Mouse (Mus musculus) brown adipose tissue, adult 24 weeks (tissue): ENCODE data around the gene Plekha7. TPM values are rescaled to one million over a fixed set of nuclear protein-coding genes. Genes with fewer than 3 reads are reported as not detected.

Source experiments
- H3K27ac ChIP-seq: fragments of 200-500 bp; replicated peaks from 2 replicates; pipeline ENCODE4 v1.5.1; 2012; ENCODE audit warnings: low read depth, mild to moderate bottlenecking, low read length
- H3K4me1 ChIP-seq: fragments of 200-500 bp; 2 replicates; pipeline ENCODE4 v1.6.1; 2012; ENCODE audit warnings: low read length, mixed read lengths; ENCODE audit not compliant: control insufficient read depth, insufficient read depth, insufficient read length
- H3K4me3 ChIP-seq: fragments of 200-500 bp; 2 replicates; pipeline ENCODE4 v1.5.1; 2012; ENCODE audit warnings: low read depth, mild to moderate bottlenecking, low read length, moderate library complexity; ENCODE audit not compliant: insufficient read depth
- polyA plus RNA-seq: library from polyadenylated mRNA; stranded (reverse); fragments of >200 nt; gene quantifications from 2 replicates; pipeline ENCODE4 v1.2.4, GENCODE M21; 2012; ENCODE audit not compliant: missing spikeins, insufficient read depth, insufficient read length

The Plekha7 gene
- polyA plus RNA-seq, 1 experiment, result 0.59 TPM

GRCm38 (mm10) chr7:116134413-116135292, 173.5 kb downstream of the Plekha7 start:
- no peak overlapping the region for H3K27ac ChIP-seq
- no peaks in the 10 kb centered on the region for H3K4me1 ChIP-seq
- H3K4me3 ChIP-seq, result no peak overlapping the region

GRCm38 (mm10) chr7:116132078-116132477, 176.1 kb downstream of the Plekha7 start:
- no peak overlapping the region for H3K4me3 ChIP-seq
- H3K27ac ChIP-seq, result no peak overlapping the region
- H3K4me1 ChIP-seq, result no peaks in the 10 kb centered on the region

GRCm38 (mm10) chr7:116131390-116131789, 176.8 kb downstream of the Plekha7 start:
- Histone ChIP-seq H3K4me1 (no peaks in the 10 kb centered on the region), H3K4me3 (no peak overlapping the region), H3K27ac (no peak overlapping the region)

GRCm38 (mm10) chr7:116129374-116129773, 178.8 kb downstream of the Plekha7 start:
- Histone ChIP-seq H3K4me1 (no peaks in the 10 kb centered on the region), H3K27ac (no peak overlapping the region), H3K4me3 (no peak overlapping the region)

GRCm38 (mm10) chr7:116128286-116128685, 179.9 kb downstream of the Plekha7 start:
- Histone ChIP-seq H3K4me3 (no peak overlapping the region), H3K27ac (no peak overlapping the region), H3K4me1 (no peaks in the 10 kb centered on the region)

GRCm38 (mm10) chr7:116127052-116127451, 181.1 kb downstream of the Plekha7 start:
- no peak overlapping the region for H3K4me3 ChIP-seq
- H3K4me1 ChIP-seq, result no peaks in the 10 kb centered on the region
- H3K27ac ChIP-seq, result no peak overlapping the region

- H3K4me1 ChIP-seq, result no peaks in the 10 kb centered on the region
- H3K27ac ChIP-seq, result no peak overlapping the region
- no peak overlapping the region for H3K4me3 ChIP-seq
Measured at GRCm38 (mm10) chr7:116125671-116126070, 182.5 kb downstream of the Plekha7 start.

- H3K27ac ChIP-seq, result no peak overlapping the region
- no peak overlapping the region for H3K4me3 ChIP-seq
- no peaks in the 10 kb centered on the region for H3K4me1 ChIP-seq
Measured at GRCm38 (mm10) chr7:116124057-116124456, 184.1 kb downstream of the Plekha7 start.

- Histone ChIP-seq H3K4me3 (no peak overlapping the region), H3K27ac (no peak overlapping the region), H3K4me1 (no peaks in the 10 kb centered on the region)
Measured at GRCm38 (mm10) chr7:116123597-116123985, 184.6 kb downstream of the Plekha7 start.

- Histone ChIP-seq H3K27ac (no peak overlapping the region), H3K4me3 (no peak overlapping the region), H3K4me1 (no peaks in the 10 kb centered on the region)
Measured at GRCm38 (mm10) chr7:116122981-116123596, 185.1 kb downstream of the Plekha7 start.

GRCm38 (mm10) chr7:116121202-116121601, 187.0 kb downstream of the Plekha7 start:
- Histone ChIP-seq H3K4me3 (no peak overlapping the region), H3K4me1 (no peaks in the 10 kb centered on the region), H3K27ac (no peak overlapping the region)

GRCm38 (mm10) chr7:116120737-116121136, 187.4 kb downstream of the Plekha7 start:
- no peaks in the 10 kb centered on the region for H3K4me1 ChIP-seq
- H3K4me3 ChIP-seq, result no peak overlapping the region
- H3K27ac ChIP-seq, result no peak overlapping the region

GRCm38 (mm10) chr7:116119306-116119857, 188.8 kb downstream of the Plekha7 start:
- Histone ChIP-seq H3K4me3 (no peak overlapping the region), H3K4me1 (no peaks in the 10 kb centered on the region), H3K27ac (no peak overlapping the region)

GRCm38 (mm10) chr7:116115991-116116390, 192.2 kb downstream of the Plekha7 start:
- H3K4me1 ChIP-seq, result no peaks in the 10 kb centered on the region
- H3K27ac ChIP-seq, result no peak overlapping the region
- no peak overlapping the region for H3K4me3 ChIP-seq

- Histone ChIP-seq H3K4me1 (no peaks in the 10 kb centered on the region), H3K27ac (no peak overlapping the region), H3K4me3 (no peak overlapping the region)
Measured at GRCm38 (mm10) chr7:116115216-116115930, 192.8 kb downstream of the Plekha7 start.
